Comparison of ENCODE assay signal across 26 mouse cellular contexts in genomic region chr5:66515271-66515670, GRCm38 (mm10).
DNase-seq lines count a peak whose midpoint lies in the region; ATAC-seq and TF ChIP-seq lines count a peak whose summit lies in the region.
"Had no signal": no experiment of that assay in that cellular context is flagged by ENCODE, and none has a peak within 500 bp of the region (broad histone marks: within the 10 kb centered on the region; RNA-seq: fewer than 3 reads in every experiment).

No protein-coding gene starts in this region.

- 87% methylated on average over 10 of the region's 10 CpGs for WGBS in forebrain, embryonic 11.5 days
- 87% methylated on average over 10 of the region's 10 CpGs for WGBS in forebrain, embryonic 15.5 days
- WGBS in kidney, adult 2 months, result 58% methylated on average over 10 of the region's 10 CpGs
- WGBS in neural tube, embryonic 13.5 days, result 80% methylated on average over 10 of the region's 10 CpGs

- no peaks in the 10 kb centered on the region for H3K27me3 ChIP-seq in forebrain, embryonic 11.5 days (ENCODE audit: control insufficient read depth, insufficient read depth, low read length)
- H3K27me3 ChIP-seq in forebrain, embryonic 15.5 days, result no peaks in the 10 kb centered on the region
- H3K27me3 ChIP-seq in kidney, adult 2 months (replicated peaks; ENCODE audit: control insufficient read depth, insufficient read depth, low read length), result no peaks in the 10 kb centered on the region
- no peaks in the 10 kb centered on the region for H3K27me3 ChIP-seq in neural tube, embryonic 13.5 days
- H3K27me3 ChIP-seq: embryonic facial prominence, embryonic 13.5 days; forebrain, embryonic 13.5 days; hindbrain, embryonic 13.5 days had no signal

- no peaks in the 10 kb centered on the region for H3K36me3 ChIP-seq in forebrain, embryonic 11.5 days (ENCODE audit: control insufficient read depth, insufficient read depth, low read length)
- no peaks in the 10 kb centered on the region for H3K36me3 ChIP-seq in forebrain, embryonic 15.5 days
- H3K36me3 ChIP-seq in kidney, adult 2 months (ENCODE audit: control insufficient read depth, insufficient read depth, low read length), result no peaks in the 10 kb centered on the region
- no peaks in the 10 kb centered on the region for H3K36me3 ChIP-seq in neural tube, embryonic 13.5 days
- H3K36me3 ChIP-seq: embryonic facial prominence, embryonic 10.5 days; embryonic facial prominence, embryonic 13.5 days; hindbrain, embryonic 10.5 days; hindbrain, embryonic 13.5 days had no signal

- ATAC-seq in forebrain, embryonic 11.5 days (replicated peaks; ENCODE audit: low FRiP score), result no peak
- ATAC-seq in forebrain, embryonic 15.5 days (replicated peaks), result no peak
- no peak for ATAC-seq in neural tube, embryonic 13.5 days (ENCODE audit: low read depth)
- ATAC-seq: forebrain, embryonic 13.5 days; forebrain, postnatal 0 days; hindbrain, embryonic 16.5 days had no signal

- no peak overlapping the region for H3K27ac ChIP-seq in forebrain, embryonic 11.5 days (ENCODE audit: low read depth, low read length)
- H3K27ac ChIP-seq in forebrain, embryonic 15.5 days (replicated peaks), result no peak overlapping the region
- H3K27ac ChIP-seq in kidney, adult 2 months (ENCODE audit: insufficient read depth, low read depth, low read length), result peak overlapping the region; percentile 39
- 0 out of 2 replicates have a peak overlapping the region, but pooled peaks have one; percentile 13 for H3K27ac ChIP-seq in neural tube, embryonic 13.5 days (replicated peaks)
- H3K27ac ChIP-seq: embryonic facial prominence, embryonic 10.5 days; embryonic facial prominence, embryonic 13.5 days; forebrain, embryonic 13.5 days; gastrocnemius, adult 2 months; hindbrain, embryonic 10.5 days; hindbrain, embryonic 13.5 days had no signal

- H3K4me1 ChIP-seq in forebrain, embryonic 11.5 days (replicated peaks; ENCODE audit: control insufficient read depth, insufficient read depth, low read length), result 0 out of 2 replicates have a peak, but pooled peaks cover 2% of the 10 kb centered on the region
- H3K4me1 ChIP-seq in forebrain, embryonic 15.5 days, result no peaks in the 10 kb centered on the region
- peaks cover 17% of the 10 kb centered on the region; the same call in 1 of the 2 replicates for H3K4me1 ChIP-seq in kidney, adult 2 months (ENCODE audit: control insufficient read depth, insufficient read depth, low read length)
- peaks cover 18% of the 10 kb centered on the region for H3K4me1 ChIP-seq in neural tube, embryonic 13.5 days (replicated peaks)

- no peaks in the 10 kb centered on the region for H3K9me3 ChIP-seq in forebrain, embryonic 11.5 days (ENCODE audit: control insufficient read depth, low read length)
- no peaks in the 10 kb centered on the region for H3K9me3 ChIP-seq in forebrain, embryonic 15.5 days
- H3K9me3 ChIP-seq in neural tube, embryonic 13.5 days, result no peaks in the 10 kb centered on the region
- H3K9me3 ChIP-seq: embryonic facial prominence, embryonic 10.5 days; embryonic facial prominence, embryonic 13.5 days; forebrain, embryonic 13.5 days; hindbrain, embryonic 10.5 days; hindbrain, embryonic 13.5 days had no signal

- H3K4me3 ChIP-seq in forebrain, embryonic 11.5 days (ENCODE audit: low read depth, low read length), result no peak overlapping the region
- no peak overlapping the region for H3K4me3 ChIP-seq in forebrain, embryonic 15.5 days
- no peak overlapping the region for H3K4me3 ChIP-seq in kidney, adult 2 months (ENCODE audit: insufficient read depth, low read depth, low read length)
- H3K4me3 ChIP-seq in neural tube, embryonic 13.5 days, result no peak overlapping the region
- H3K4me3 ChIP-seq: embryonic facial prominence, embryonic 10.5 days; embryonic facial prominence, embryonic 13.5 days; erythroblast, embryonic 14.5 days; forebrain, embryonic 13.5 days; gastrocnemius, adult 2 months; hindbrain, embryonic 10.5 days; hindbrain, embryonic 13.5 days had no signal

- TF ChIP-seq POLR2A in kidney, adult 2 months (IDR thresholded peaks at IDR 0.05; ENCODE audit: low read depth, low read length), result no peak

- no peak for TF ChIP-seq CTCF in kidney, adult 2 months (conservative IDR thresholded peaks at IDR 0.05; ENCODE audit: insufficient read depth, insufficient read length, low read depth, low read length)

- no peak overlapping the region for H3K4me2 ChIP-seq in forebrain, embryonic 11.5 days (ENCODE audit: low read depth, low read length, severe bottlenecking)
- H3K4me2 ChIP-seq in forebrain, embryonic 15.5 days (replicated peaks), result no peak overlapping the region
- no peak overlapping the region for H3K4me2 ChIP-seq in neural tube, embryonic 13.5 days
- H3K4me2 ChIP-seq: embryonic facial prominence, embryonic 13.5 days; forebrain, embryonic 13.5 days; heart, embryonic 11.5 days; hindbrain, embryonic 13.5 days had no signal

- DNase-seq in forebrain, embryonic 11.5 days (ENCODE audit: low spot score), result peak; percentile 26
- no peak for DNase-seq in kidney, adult 2 months
- DNase-seq in kidney, adult 8-10 months, result no peak
- no peak for DNase-seq in neural tube, embryonic 10.5 days (ENCODE audit: extremely low spot score, low spot score)
- DNase-seq in adrenal gland, adult 2 months, result no peak
- DNase-seq: adrenal gland, postnatal 14 days; cerebellum, adult 11-12 months; cerebellum, adult 8-10 months; cerebellum, postnatal 10 days; cerebellum, postnatal 36 days; embryo, embryonic 11 days; forebrain, postnatal 0 days; gastrocnemius, adult 2 months; gastrocnemius, postnatal 14 days; heart, adult 18-20 months; heart, postnatal 36 days had no signal

- H3K9ac ChIP-seq in forebrain, embryonic 11.5 days (ENCODE audit: low read length), result no peak overlapping the region
- H3K9ac ChIP-seq in forebrain, embryonic 15.5 days (replicated peaks), result no peak overlapping the region
- no peak overlapping the region for H3K9ac ChIP-seq in neural tube, embryonic 13.5 days
- H3K9ac ChIP-seq: embryonic facial prominence, embryonic 13.5 days; forebrain, embryonic 13.5 days; forebrain, postnatal 0 days; hindbrain, embryonic 13.5 days had no signal

Comparison
In these comparisons a context has a peak if more than half of its experiments do, and no peak if none do; other contexts are left out.
1. H3K27ac ChIP-seq: peak in kidney, adult 2 months (single experiment) and neural tube, embryonic 13.5 days (single experiment); none in forebrain, embryonic 11.5 days (single experiment) and forebrain, embryonic 15.5 days (single experiment).